Mouse (Mus musculus) megakaryocyte, embryonic 14.5 days (primary cell): Measurements from ENCODE around the gene Ddx55.
"Not testable (repeated sequence)": the region's sequence is repeated elsewhere in the genome, so short reads cannot be mapped to it uniquely, and the experiment has no call there.

Experiments used
- FLI1 ChIP-seq: IDR thresholded peaks from 2 replicates; pipeline ENCODE4 v1.6.1; 2012; ENCODE audit warnings: low read length, inconsistent platforms, mixed read lengths
- GATA1 ChIP-seq: IDR thresholded peaks from 3 replicates; pipeline ENCODE4 v1.6.1; 2012; ENCODE audit warnings: mixed read lengths, low read length, inconsistent platforms, borderline replicate concordance

DNA sequence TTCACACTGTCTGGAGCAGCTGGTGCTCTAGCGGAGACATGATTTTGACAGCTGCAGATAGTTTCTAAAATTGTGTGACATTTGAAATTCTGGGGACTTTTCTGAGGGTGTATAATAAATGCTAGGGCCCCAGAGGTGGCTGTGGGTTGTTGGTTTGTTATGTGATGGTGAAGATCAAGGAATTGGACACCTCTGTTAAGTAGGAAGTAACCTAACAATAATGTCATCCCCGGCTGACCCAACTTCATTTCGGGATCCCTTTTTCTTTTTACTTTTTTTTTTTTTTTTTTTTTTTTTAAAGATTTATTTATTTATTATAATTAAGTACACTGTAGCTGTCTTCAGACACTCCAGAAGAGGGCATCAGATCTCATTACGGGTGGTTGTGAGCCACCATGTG is 1.9 kb upstream of the Ddx55 start:
- not testable (repeated sequence) for TF ChIP-seq GATA1, FLI1
